In the genomic region with DNA sequence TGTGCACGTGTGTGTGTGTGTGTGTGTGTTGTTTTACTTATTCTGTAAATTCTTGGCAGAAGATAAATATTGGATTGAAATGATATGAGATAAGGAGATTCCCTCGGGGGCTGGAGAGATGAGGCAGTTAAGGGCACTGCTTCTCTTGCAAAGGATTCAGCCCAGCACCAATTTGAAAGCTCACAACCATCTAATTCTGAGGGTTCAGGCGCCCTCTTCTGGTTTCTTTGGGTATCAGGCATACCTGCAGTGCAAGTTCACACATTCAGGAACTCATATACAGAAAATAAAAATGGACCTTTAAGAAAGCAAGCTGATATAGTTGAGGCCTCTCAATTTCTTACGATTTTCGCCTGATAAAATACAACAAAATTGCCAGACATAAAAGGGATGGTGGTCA, we compare ENCODE assay signal across 9 mouse cellular contexts. TPM values are rescaled to one million over a fixed set of nuclear protein-coding genes. Genes with fewer than 3 reads are reported as not detected.
A peak's percentile ranks its signal among the peaks of the same experiment; 100 is the strongest.
DNase-seq lines count a peak whose midpoint lies in the region; ATAC-seq and TF ChIP-seq lines count a peak whose summit lies in the region.
"Had no signal": no experiment of that assay in that cellular context is flagged by ENCODE, and none has a peak within 500 bp of the region (broad histone marks: within the 10 kb centered on the region; RNA-seq: fewer than 3 reads in every experiment).

No protein-coding gene starts in this region.

- H3K4me2 ChIP-seq in lung, embryonic 14.5 days, result no peak overlapping the region
- H3K4me2 ChIP-seq: liver, embryonic 15.5 days had no signal

- peak; percentile 65 for TF ChIP-seq CTCF in lung, embryonic 14.5 days (IDR thresholded peaks at IDR 0.05; ENCODE audit: low read depth)

- WGBS in heart, embryonic 10.5 days, result 26% methylated on average over 5 of the region's 5 CpGs
- WGBS in lung, embryonic 14.5 days, result 28% methylated on average over 5 of the region's 5 CpGs

- ATAC-seq in erythroblast, adult 5-6 weeks (replicated peaks; ENCODE audit: low FRiP score, poor library complexity, severe bottlenecking), result peak; percentile 58; the same call in 1 of the 2 replicates
- ATAC-seq in lung, embryonic 14.5 days (ENCODE audit: insufficient read depth), result no peak

- H3K4me1 ChIP-seq in heart, embryonic 10.5 days, result no peaks in the 10 kb centered on the region
- H3K4me1 ChIP-seq in lung, embryonic 14.5 days (ENCODE audit: insufficient read depth), result no peaks in the 10 kb centered on the region
- H3K4me1 ChIP-seq: liver, embryonic 15.5 days had no signal

- H3K36me3 ChIP-seq in heart, embryonic 10.5 days, result no peaks in the 10 kb centered on the region
- H3K36me3 ChIP-seq in lung, embryonic 14.5 days (ENCODE audit: insufficient read depth), result no peaks in the 10 kb centered on the region
- H3K36me3 ChIP-seq in splenic B cell, adult 2 months (ENCODE audit: control insufficient read depth, insufficient read depth, low read length, poor library complexity, severe bottlenecking), result no peaks in the 10 kb centered on the region
- H3K36me3 ChIP-seq: liver, embryonic 15.5 days had no signal

- H3K9ac ChIP-seq in lung, embryonic 14.5 days, result no peak overlapping the region
- H3K9ac ChIP-seq: liver, embryonic 15.5 days had no signal

- no peaks in the 10 kb centered on the region for H3K27me3 ChIP-seq in heart, embryonic 10.5 days (ENCODE audit: insufficient read depth, poor library complexity, severe bottlenecking)
- H3K27me3 ChIP-seq in lung, embryonic 14.5 days (ENCODE audit: insufficient read depth, low read length), result no peaks in the 10 kb centered on the region
- H3K27me3 ChIP-seq in splenic B cell, adult 2 months (ENCODE audit: control insufficient read depth, insufficient read depth, low read length, poor library complexity, severe bottlenecking), result no peaks in the 10 kb centered on the region
- H3K27me3 ChIP-seq: liver, embryonic 15.5 days had no signal

- no peak overlapping the region for H3K27ac ChIP-seq in heart, embryonic 10.5 days
- no peak overlapping the region for H3K27ac ChIP-seq in lung, embryonic 14.5 days (ENCODE audit: low read depth)
- H3K27ac ChIP-seq: liver, embryonic 15.5 days had no signal

- DNase-seq in heart, adult 18-20 months, result peak; percentile 53 to 77
- DNase-seq in heart, embryonic 10.5 days (ENCODE audit: low spot score), result no peak
- DNase-seq in B cell, adult 2 months, result peak; percentile 50 to 55
- DNase-seq in brain, adult 2 months (ENCODE audit: low read depth, low spot score), result peak; percentile 85
- peak; percentile 70 to 79 for DNase-seq in kidney, postnatal 4 days
- peak; percentile 84 for DNase-seq in lung, embryonic 14.5 days
- peak; percentile 60 for DNase-seq in splenic B cell, adult 2 months (ENCODE audit: low read depth, low spot score)

- H3K4me3 ChIP-seq in heart, embryonic 10.5 days, result no peak overlapping the region
- H3K4me3 ChIP-seq in lung, embryonic 14.5 days (ENCODE audit: low read depth, low read length), result no peak overlapping the region
- H3K4me3 ChIP-seq: liver, embryonic 15.5 days had no signal

- no peaks in the 10 kb centered on the region for H3K9me3 ChIP-seq in heart, embryonic 10.5 days
- H3K9me3 ChIP-seq in lung, embryonic 14.5 days (ENCODE audit: low read depth, low read length), result no peaks in the 10 kb centered on the region
- H3K9me3 ChIP-seq: liver, embryonic 15.5 days had no signal

RNA-seq across cellular contexts. Expression of gene Higd1c, which starts 10.7 kb away (rescaled TPM):
- not detected for total RNA-seq in heart, adult 18-20 months (2021)
- polyA plus RNA-seq in heart, embryonic 10.5 days (2016; fragmentation: Nextera tagmentation; extraction: Ambion mirVana), result not detected in 2 replicates
- not detected in 2 replicates for total RNA-seq in erythroblast, adult 5-6 weeks (2015; ENCODE audit: low replicate concordance)
- not detected in 2 replicates for total RNA-seq in erythroblast, adult 5-6 weeks (2017; ENCODE audit: low replicate concordance)
- 0.38 TPM in 1 of 2 replicates, not detected in the other for polyA plus RNA-seq in lung, embryonic 14.5 days (2014; fragmentation: Nextera tagmentation; extraction: Ambion mirVana)
- polyA plus RNA-seq: liver, embryonic 15.5 days had no signal

RNA-seq across cellular contexts. Expression of gene Mettl7a2, which starts 22.1 kb away (rescaled TPM):
- 1 to 10 TPM; 1.1 to 1.5 TPM for total RNA-seq in heart, adult 18-20 months (2021)
- polyA plus RNA-seq in heart, embryonic 10.5 days (2016; fragmentation: Nextera tagmentation; extraction: Ambion mirVana), result not detected in 2 replicates
- total RNA-seq in erythroblast, adult 5-6 weeks (2015; ENCODE audit: low replicate concordance), result not detected in 2 replicates
- total RNA-seq in erythroblast, adult 5-6 weeks (2017; ENCODE audit: low replicate concordance), result 0.56 TPM in 1 of 2 replicates, not detected in the other
- not detected in 2 replicates for polyA plus RNA-seq in lung, embryonic 14.5 days (2014; fragmentation: Nextera tagmentation; extraction: Ambion mirVana)
- polyA plus RNA-seq: liver, embryonic 15.5 days had no signal

RNA-seq across cellular contexts. Expression of gene Methig1, which starts 22.1 kb away (rescaled TPM):
- total RNA-seq in heart, adult 18-20 months (2021), result not detected
- polyA plus RNA-seq in heart, embryonic 10.5 days (2016; fragmentation: Nextera tagmentation; extraction: Ambion mirVana), result 0.33 TPM in 1 of 2 replicates, not detected in the other
- total RNA-seq in erythroblast, adult 5-6 weeks (2015; ENCODE audit: low replicate concordance), result not detected in 2 replicates
- not detected in 2 replicates for total RNA-seq in erythroblast, adult 5-6 weeks (2017; ENCODE audit: low replicate concordance)
- not detected in 2 replicates for polyA plus RNA-seq in lung, embryonic 14.5 days (2014; fragmentation: Nextera tagmentation; extraction: Ambion mirVana)

RNA-seq across cellular contexts. Expression of gene Mettl7a3, which starts 40.3 kb away (rescaled TPM):
- total RNA-seq in heart, adult 18-20 months (2021), result under 1 TPM in 1 of 2 experiments, not detected in 1; 0.18 TPM
- not detected in 2 replicates for polyA plus RNA-seq in heart, embryonic 10.5 days (2016; fragmentation: Nextera tagmentation; extraction: Ambion mirVana)
- total RNA-seq in erythroblast, adult 5-6 weeks (2015; ENCODE audit: low replicate concordance), result not detected in 2 replicates
- total RNA-seq in erythroblast, adult 5-6 weeks (2017; ENCODE audit: low replicate concordance), result 0.42 TPM in 1 of 2 replicates, not detected in the other
- 0.22 TPM in 1 of 2 replicates, not detected in the other for polyA plus RNA-seq in lung, embryonic 14.5 days (2014; fragmentation: Nextera tagmentation; extraction: Ambion mirVana)
- polyA plus RNA-seq: liver, embryonic 15.5 days had no signal

RNA-seq across cellular contexts. Expression of gene Gm5475, which starts 46.9 kb away (rescaled TPM):
- not detected for total RNA-seq in heart, adult 18-20 months (2021)
- not detected in 2 replicates for polyA plus RNA-seq in heart, embryonic 10.5 days (2016; fragmentation: Nextera tagmentation; extraction: Ambion mirVana)
- not detected in 2 replicates for total RNA-seq in erythroblast, adult 5-6 weeks (2015; ENCODE audit: low replicate concordance)
- not detected in 2 replicates for total RNA-seq in erythroblast, adult 5-6 weeks (2017; ENCODE audit: low replicate concordance)
- polyA plus RNA-seq in lung, embryonic 14.5 days (2014; fragmentation: Nextera tagmentation; extraction: Ambion mirVana), result not detected in 2 replicates
